Mouse (Mus musculus) mesoderm, embryonic 11.5 days (tissue): ENCODE measurements at regions not wholly inside any gene's neighbourhood (a gene's known extent, or its start where the extent isn't known, plus 50 kb on each side); places are given as distances from the start of the nearest gene placed in this dataset.

Experiments
- DNase-seq: peaks from one replicate; pipeline ENCODE4 v3.0.0-alpha.2; 2012; ENCODE audit warnings: low read depth, low spot score

DNA sequence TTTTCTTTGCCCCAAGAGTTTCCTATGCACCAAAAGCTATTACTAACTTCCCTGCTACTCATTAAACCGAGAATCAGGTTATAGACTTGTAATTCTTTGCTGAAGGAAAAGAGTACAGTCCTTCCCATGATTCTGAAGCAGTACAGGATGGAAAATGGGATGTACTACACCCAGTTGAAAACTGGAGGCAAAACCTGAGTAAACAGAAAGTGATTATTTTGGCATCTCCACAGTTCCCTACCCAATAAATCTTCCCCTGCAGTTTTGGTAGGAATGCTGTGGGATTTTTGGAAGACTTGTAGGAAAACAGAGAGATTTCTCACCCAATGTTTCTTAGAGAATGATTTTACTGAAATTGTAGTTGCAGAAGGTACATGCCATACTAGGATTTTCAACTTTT lies 268.5 kb downstream of the Dio2 start:
- DNase-seq = no peak

DNA sequence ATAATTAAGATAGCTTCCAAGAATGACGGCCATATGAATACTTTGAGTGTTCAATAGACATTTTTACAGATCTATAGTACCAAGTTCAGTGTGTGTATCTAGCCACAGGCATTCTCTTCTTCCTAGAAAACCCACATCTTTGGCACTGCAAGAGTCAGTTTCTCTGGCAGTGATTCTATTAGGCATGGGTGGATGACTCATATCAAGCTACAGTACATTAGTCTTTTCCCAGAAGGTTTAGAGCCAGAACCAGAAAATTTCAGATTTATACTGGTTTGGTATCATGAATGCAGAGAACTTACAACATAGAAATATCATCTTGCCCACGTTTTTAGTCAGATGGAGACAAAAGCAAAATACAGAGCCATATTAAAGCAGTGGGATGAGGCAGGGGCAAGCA lies 278.1 kb downstream of the Dio2 start:
- DNase-seq = no peak

GRCm38 (mm10) chr12:90440672-90441071 lies 297.6 kb downstream of the Dio2 start:
- no peak for DNase-seq

GRCm38 (mm10) chr12:90425276-90426063 lies 312.8 kb downstream of the Dio2 start:
- no peak for DNase-seq

- DNase-seq = no peak
These were observed 320.5 kb downstream of the Dio2 start for GRCm38 (mm10) chr12:90417590-90418221.

DNA sequence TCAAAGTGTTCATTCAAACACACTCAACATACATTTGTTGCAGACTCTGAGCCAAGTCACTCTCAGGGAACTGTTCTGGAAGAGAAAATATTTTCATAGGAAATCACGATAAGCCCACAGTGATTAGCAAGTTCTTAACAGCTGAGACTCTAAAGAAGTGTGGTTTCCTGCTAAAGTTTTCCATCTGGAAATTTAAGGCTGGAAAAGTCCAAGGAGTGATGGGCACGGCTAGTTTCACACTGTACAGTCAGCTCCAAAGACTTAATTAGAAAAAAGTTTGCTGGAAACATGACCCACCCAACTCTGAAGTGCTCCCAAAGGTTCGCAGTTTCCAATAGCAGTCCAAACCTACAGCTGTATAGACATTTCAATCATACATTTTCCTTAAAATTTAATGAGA lies 329.5 kb downstream of the Dio2 start:
- DNase-seq = no peak

GRCm38 (mm10) chr12:90398564-90398963 lies 339.7 kb downstream of the Dio2 start:
- peak; percentile 30 for DNase-seq
